Mouse (Mus musculus) liver, embryonic 16.5 days (tissue): ENCODE results near the gene Dntt. TPM values are rescaled to one million over a fixed set of nuclear protein-coding genes. Genes with fewer than 3 reads are reported as not detected.

Experiments
- ATAC-seq: fragments of 200-750 bp; cut with Nextera tagmentation; 2 replicates; pipeline ENCODE4 v1.8.0; 2017; ENCODE audit warnings: low read depth, mild to moderate bottlenecking, moderate number of reproducible peaks, moderate library complexity
- H3K27ac ChIP-seq: fragments of 300-500 bp; sonication (generic); 2 replicates; pipeline ENCODE4 v1.5.1; 2014; ENCODE audit warnings: mild to moderate bottlenecking, low read length
- H3K27me3 ChIP-seq: fragments of 300-500 bp; sonication (generic); 2 replicates; pipeline ENCODE4 v1.6.1; 2014; ENCODE audit warnings: low read depth, low read length, mixed read lengths; ENCODE audit not compliant: control insufficient read depth, insufficient read depth
- H3K36me3 ChIP-seq: fragments of 300-500 bp; sonication (generic); 2 replicates; pipeline ENCODE4 v1.6.1; 2014; ENCODE audit warnings: mild to moderate bottlenecking; ENCODE audit not compliant: control insufficient read depth, insufficient read depth
- H3K4me1 ChIP-seq: fragments of 300-500 bp; sonication (generic); 2 replicates; pipeline ENCODE4 v1.6.1; 2014; ENCODE audit warnings: low read depth, low read length, mixed read lengths; ENCODE audit not compliant: control insufficient read depth
- H3K4me2 ChIP-seq: fragments of 300-500 bp; sonication (generic); 2 replicates; pipeline ENCODE4 v1.6.1; 2014; ENCODE audit warnings: low read depth, low read length, mixed read lengths
- H3K4me3 ChIP-seq: fragments of 300-500 bp; sonication (generic); 2 replicates; pipeline ENCODE4 v1.5.1; 2014; ENCODE audit warnings: low read depth, mild to moderate bottlenecking, low read length
- H3K9ac ChIP-seq: fragments of 300-500 bp; sonication (generic); 2 replicates; pipeline ENCODE4 v1.6.1; 2014; ENCODE audit warnings: low read depth, low read length
- H3K9me3 ChIP-seq: fragments of 300-500 bp; sonication (generic); replicated peaks from 2 replicates; pipeline ENCODE4 v1.6.1; 2016; ENCODE audit warnings: low read length; ENCODE audit not compliant: control insufficient read depth
- WGBS: fragments of 180-500 bp; shearing (Covaris S2); extraction: QIAGEN DNeasy Blood & Tissue Kit; methylation state at CpG from one replicate; pipeline ENCODE4 v1.1.7; 2014; ENCODE audit not compliant: insufficient replicate concordance; 5-methylcytosine and 5-hydroxymethylcytosine counted together
- polyA plus RNA-seq: library from polyadenylated mRNA; unstranded; fragments of >200 nt; fragmentation: Nextera tagmentation; extraction: Ambion mirVana; gene quantifications from 2 replicates; pipeline ENCODE4 v1.2.1, GENCODE M21; 2015

The Dntt gene
- not detected in 2 replicates for polyA plus RNA-seq

GRCm38 (mm10) chr19:41029219-41029618, at the start of gene Dntt:
TSS of gene Dntt (plus strand) at chr19:41029275.
- Histone ChIP-seq H3K4me3 (no peak within 1 kb of the TSS), H3K4me2 (no peak within 1 kb of the TSS), H3K9ac (no peak within 1 kb of the TSS), H3K36me3 (no peaks in the 10 kb centered on the region), H3K27ac (no peak within 1 kb of the TSS), H3K9me3 (no peaks in the 10 kb centered on the region), H3K4me1 (no peaks in the 10 kb centered on the region), H3K27me3 (peaks cover 3% of the 10 kb centered on the region; the same call in 1 of the 2 replicates)
- WGBS = 68% methylated on average over 6 of the region's 6 CpGs
- ATAC-seq = no peak

DNA sequence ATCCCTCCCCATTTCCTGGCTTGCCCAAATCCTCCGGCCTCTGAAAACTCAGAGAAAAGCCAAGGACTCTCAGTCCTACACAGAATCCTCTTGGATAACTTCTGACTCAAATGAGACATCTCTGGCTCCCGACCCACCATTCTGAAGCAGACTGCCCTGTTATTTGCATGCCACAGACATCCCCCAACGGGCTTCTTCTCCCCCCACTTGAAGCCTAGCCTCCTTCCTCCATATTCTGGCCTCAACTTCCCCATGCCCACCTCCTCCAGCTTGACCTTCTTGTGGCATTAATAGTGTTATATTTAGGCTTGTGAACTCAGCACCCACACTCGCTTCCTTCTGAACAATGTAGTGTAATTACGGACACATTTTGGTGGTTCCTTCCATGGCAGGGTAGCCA, 48.4 kb upstream of the Dntt start:
- H3K4me1 ChIP-seq = peaks cover 19% of the 10 kb centered on the region
- no peaks in the 10 kb centered on the region for H3K36me3 ChIP-seq
- no peak overlapping the region for H3K9ac ChIP-seq
- no peak overlapping the region for H3K4me3 ChIP-seq
- H3K27ac ChIP-seq = no peak overlapping the region
- ATAC-seq = no peak
- 53% methylated on average over 5 of the region's 5 CpGs for WGBS
- H3K9me3 ChIP-seq = no peaks in the 10 kb centered on the region
- no peak overlapping the region for H3K4me2 ChIP-seq
- H3K27me3 ChIP-seq = no peaks in the 10 kb centered on the region

DNA sequence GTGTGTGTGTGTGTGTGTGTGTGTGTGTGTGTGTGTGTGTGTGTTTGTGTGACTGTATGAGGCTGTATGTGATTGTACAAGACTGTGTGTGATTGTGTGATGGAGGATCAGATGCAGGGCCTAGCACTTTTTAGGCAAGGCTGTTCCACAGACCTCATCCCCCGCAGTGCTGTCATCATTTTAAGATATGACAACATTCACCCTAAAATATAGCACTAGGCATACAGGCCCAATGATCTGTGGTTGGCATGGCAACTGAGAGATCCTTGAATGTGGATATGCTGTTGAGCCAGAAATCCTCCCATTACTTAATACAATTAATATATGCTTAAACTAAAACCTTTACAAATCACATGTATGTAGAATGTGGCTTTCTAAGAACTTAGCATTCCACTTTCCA, 44.5 kb upstream of the Dntt start:
- Histone ChIP-seq H3K27me3 (no peaks in the 10 kb centered on the region), H3K4me1 (no peaks in the 10 kb centered on the region), H3K9ac (no peak overlapping the region), H3K4me3 (no peak overlapping the region), H3K36me3 (no peaks in the 10 kb centered on the region), H3K4me2 (no peak overlapping the region), H3K9me3 (no peaks in the 10 kb centered on the region), H3K27ac (no peak overlapping the region)
- ATAC-seq = no peak
- WGBS = 76% methylated on average over 1 of the region's 1 CpGs

GRCm38 (mm10) chr19:40988856-40989255, 40.2 kb upstream of the Dntt start:
- H3K36me3 ChIP-seq = no peaks in the 10 kb centered on the region
- H3K27me3 ChIP-seq = no peaks in the 10 kb centered on the region
- no peak for ATAC-seq
- H3K9ac ChIP-seq = no peak overlapping the region
- WGBS = 57% methylated on average over 5 of the region's 5 CpGs
- no peaks in the 10 kb centered on the region; the same call in 1 of the 2 replicates for H3K4me1 ChIP-seq
- H3K4me2 ChIP-seq = no peak overlapping the region
- no peaks in the 10 kb centered on the region for H3K9me3 ChIP-seq
- no peak overlapping the region for H3K27ac ChIP-seq
- no peak overlapping the region for H3K4me3 ChIP-seq

- no peaks in the 10 kb centered on the region for H3K27me3 ChIP-seq
- no peak overlapping the region for H3K4me2 ChIP-seq
- no peak overlapping the region for H3K9ac ChIP-seq
- no peaks in the 10 kb centered on the region for H3K36me3 ChIP-seq
- H3K4me3 ChIP-seq = no peak overlapping the region
- 65% methylated on average over 9 of the region's 9 CpGs for WGBS
- H3K27ac ChIP-seq = no peak overlapping the region
- no peaks in the 10 kb centered on the region; the same call in 1 of the 2 replicates for H3K4me1 ChIP-seq
- H3K9me3 ChIP-seq = no peaks in the 10 kb centered on the region
- ATAC-seq = no peak
Measured at GRCm38 (mm10) chr19:40989961-40990600, 39.0 kb upstream of the Dntt start.

DNA sequence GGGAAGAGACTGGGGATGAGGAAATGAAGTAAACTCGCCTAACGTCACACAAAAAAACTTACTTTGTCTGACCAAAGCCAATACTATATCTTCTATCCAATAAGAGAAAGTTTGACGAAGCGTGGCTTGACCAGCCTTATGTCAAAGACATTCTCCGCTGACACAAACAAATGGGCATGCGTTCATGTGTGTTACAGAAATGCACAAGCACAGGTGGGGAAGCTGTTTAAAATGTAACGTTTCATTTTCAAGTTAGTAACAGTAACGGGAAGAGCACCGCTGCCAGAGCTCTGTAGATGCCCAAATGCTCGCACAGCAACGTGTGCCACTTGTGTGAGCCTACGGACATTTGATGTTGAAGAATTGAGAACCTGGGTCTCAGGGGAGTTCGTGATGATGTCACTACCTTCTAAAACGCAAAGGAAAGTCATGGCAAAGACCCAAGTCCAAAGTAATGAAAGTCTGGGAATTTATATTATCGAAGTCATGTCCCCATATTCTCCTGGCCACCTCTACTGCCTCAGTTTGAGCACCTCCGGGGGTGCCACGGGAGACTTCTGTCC, 38.2 kb upstream of the Dntt start:
- WGBS = 75% methylated on average over 17 of the region's 17 CpGs
- Histone ChIP-seq H3K9ac (no peak overlapping the region), H3K27ac (no peak overlapping the region), H3K27me3 (no peaks in the 10 kb centered on the region), H3K4me2 (no peak overlapping the region), H3K36me3 (no peaks in the 10 kb centered on the region), H3K9me3 (no peaks in the 10 kb centered on the region), H3K4me3 (no peak overlapping the region), H3K4me1 (no peaks in the 10 kb centered on the region; the same call in 1 of the 2 replicates)
- ATAC-seq = no peak

GRCm38 (mm10) chr19:40991626-40992025, 37.4 kb upstream of the Dntt start:
- Histone ChIP-seq H3K4me3 (no peak overlapping the region), H3K9ac (no peak overlapping the region), H3K27me3 (no peaks in the 10 kb centered on the region), H3K27ac (no peak overlapping the region), H3K9me3 (no peaks in the 10 kb centered on the region), H3K4me1 (no peaks in the 10 kb centered on the region; the same call in 1 of the 2 replicates), H3K36me3 (no peaks in the 10 kb centered on the region), H3K4me2 (no peak overlapping the region)
- no peak for ATAC-seq
- 66% methylated on average over 7 of the region's 7 CpGs for WGBS

DNA sequence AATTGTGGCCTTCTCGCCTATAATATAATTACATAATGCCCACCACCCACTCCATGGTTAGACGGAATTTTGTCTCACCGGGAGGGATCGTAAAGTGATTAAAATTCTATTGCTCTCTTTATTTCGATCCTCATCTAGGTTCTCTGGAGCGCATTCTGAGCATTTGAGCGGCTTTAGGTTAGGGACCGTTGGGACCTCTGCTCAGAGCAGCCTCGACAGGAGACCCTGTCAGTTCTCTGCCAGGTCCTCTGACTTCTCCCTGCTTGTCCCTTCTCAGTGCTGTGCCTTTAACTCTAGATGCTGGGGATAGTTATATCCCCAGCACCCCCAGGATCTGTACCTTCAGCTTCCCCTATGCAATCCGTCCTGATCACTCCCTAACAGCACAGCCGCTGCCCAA, 37.0 kb upstream of the Dntt start:
- Histone ChIP-seq H3K9ac (no peak overlapping the region), H3K4me3 (no peak overlapping the region), H3K4me2 (no peak overlapping the region), H3K9me3 (no peaks in the 10 kb centered on the region), H3K27me3 (no peaks in the 10 kb centered on the region), H3K27ac (no peak overlapping the region), H3K36me3 (no peaks in the 10 kb centered on the region), H3K4me1 (no peaks in the 10 kb centered on the region; the same call in 1 of the 2 replicates)
- ATAC-seq = no peak
- 74% methylated on average over 11 of the region's 11 CpGs for WGBS

- no peak overlapping the region for H3K27ac ChIP-seq
- no peaks in the 10 kb centered on the region for H3K36me3 ChIP-seq
- no peak overlapping the region for H3K4me2 ChIP-seq
- no peaks in the 10 kb centered on the region; the same call in 1 of the 2 replicates for H3K4me1 ChIP-seq
- H3K4me3 ChIP-seq = no peak overlapping the region
- H3K9ac ChIP-seq = no peak overlapping the region
- no peak for ATAC-seq
- 64% methylated on average over 8 of the region's 8 CpGs for WGBS
- H3K27me3 ChIP-seq = no peaks in the 10 kb centered on the region
- H3K9me3 ChIP-seq = no peaks in the 10 kb centered on the region
Measured at GRCm38 (mm10) chr19:40992517-40993044, 36.5 kb upstream of the Dntt start.
